Mouse (Mus musculus) naive thymus-derived CD4-positive, alpha-beta T cell, adult 2 months (primary cell): Measurements from ENCODE around the gene Cldn20.

ENCODE experiments used
- DNase-seq: peaks from one replicate; pipeline ENCODE4 v3.0.0-alpha.2; 2011; ENCODE audit warnings: low read depth

The Cldn20 gene

GRCm38 (mm10) chr17:3532254-3532653 lies at the start of gene Cldn20:
TSS of gene Cldn20 (plus strand) at chr17:3532554.
- DNase-seq, result no peak

- no peak for DNase-seq
Observed at GRCm38 (mm10) chr17:3483091-3483490, 49.3 kb upstream of the Cldn20 start.

- no peak for DNase-seq
Observed at GRCm38 (mm10) chr17:3485851-3486250, 46.5 kb upstream of the Cldn20 start.

- DNase-seq, result no peak
Observed at GRCm38 (mm10) chr17:3487211-3487610, 45.1 kb upstream of the Cldn20 start.

- no peak for DNase-seq
Observed at GRCm38 (mm10) chr17:3487721-3488601, 44.4 kb upstream of the Cldn20 start.

GRCm38 (mm10) chr17:3490216-3490895 lies 42.0 kb upstream of the Cldn20 start:
- DNase-seq, result no peak

GRCm38 (mm10) chr17:3491065-3491464 lies 41.3 kb upstream of the Cldn20 start:
- no peak for DNase-seq

- DNase-seq, result no peak
Observed at GRCm38 (mm10) chr17:3491667-3492066, 40.7 kb upstream of the Cldn20 start.

- DNase-seq, result no peak
Observed at GRCm38 (mm10) chr17:3495576-3495975, 36.8 kb upstream of the Cldn20 start.

GRCm38 (mm10) chr17:3496080-3496479 lies 36.3 kb upstream of the Cldn20 start:
- no peak for DNase-seq

GRCm38 (mm10) chr17:3498086-3498485 lies 34.3 kb upstream of the Cldn20 start:
- DNase-seq, result peak; percentile 45

GRCm38 (mm10) chr17:3498580-3498979 lies 33.8 kb upstream of the Cldn20 start:
- no peak for DNase-seq

GRCm38 (mm10) chr17:3499468-3499867 lies 32.9 kb upstream of the Cldn20 start:
- no peak for DNase-seq

GRCm38 (mm10) chr17:3500076-3500475 lies 32.3 kb upstream of the Cldn20 start:
- no peak for DNase-seq

GRCm38 (mm10) chr17:3500936-3501335 lies 31.4 kb upstream of the Cldn20 start:
- no peak for DNase-seq

- no peak for DNase-seq
Observed at GRCm38 (mm10) chr17:3505711-3506110, 26.6 kb upstream of the Cldn20 start.

- peak; percentile 18 for DNase-seq
Observed at GRCm38 (mm10) chr17:3506508-3506907, 25.8 kb upstream of the Cldn20 start.

- DNase-seq, result peak; percentile 63
Observed at GRCm38 (mm10) chr17:3509841-3510240, 22.5 kb upstream of the Cldn20 start.

GRCm38 (mm10) chr17:3514316-3514715 lies 18.0 kb upstream of the Cldn20 start:
- DNase-seq, result no peak

GRCm38 (mm10) chr17:3515851-3516250 lies 16.5 kb upstream of the Cldn20 start:
- no peak for DNase-seq

- no peak for DNase-seq
Observed at GRCm38 (mm10) chr17:3516406-3516805, 15.9 kb upstream of the Cldn20 start.

GRCm38 (mm10) chr17:3520344-3520743 lies 12.0 kb upstream of the Cldn20 start:
- no peak for DNase-seq

GRCm38 (mm10) chr17:3527841-3528471 lies 4.4 kb upstream of the Cldn20 start:
- DNase-seq, result no peak
